Mouse (Mus musculus): ENCODE results near the gene Acsl3.

The Acsl3 gene

DNA sequence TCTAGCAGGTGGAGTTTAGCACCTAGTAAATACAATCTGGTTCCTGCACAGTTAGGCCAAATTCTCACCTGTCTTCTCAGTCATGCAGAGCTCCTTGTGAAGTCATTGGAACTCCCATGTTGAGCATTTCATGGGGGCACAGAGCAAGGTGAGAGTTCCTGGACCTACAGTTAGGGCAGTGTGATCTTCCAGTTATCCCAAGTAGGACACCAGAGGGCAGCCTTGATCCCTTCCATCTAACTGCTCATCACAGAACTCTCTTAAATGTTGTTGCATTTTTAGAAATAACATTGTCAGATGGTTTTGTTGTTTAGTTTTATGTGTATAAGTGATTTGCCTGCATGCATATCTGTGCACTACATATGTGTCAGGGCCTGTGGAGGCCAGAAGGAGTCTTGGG, 29.2 kb downstream of the Acsl3 start:
- no peak for DNase-seq (ENCODE audit: inconsistent ontology term)

GRCm38 (mm10) chr1:78688149-78688548, 30.5 kb downstream of the Acsl3 start:
- no peak for DNase-seq (ENCODE audit: inconsistent ontology term)

- no peak for DNase-seq (ENCODE audit: inconsistent ontology term)
Measured at GRCm38 (mm10) chr1:78694503-78695258, 37.1 kb downstream of the Acsl3 start.

- DNase-seq (ENCODE audit: inconsistent ontology term), result no peak
Measured at GRCm38 (mm10) chr1:78696305-78696704, 38.7 kb downstream of the Acsl3 start.

GRCm38 (mm10) chr1:78696903-78697302, 39.3 kb downstream of the Acsl3 start:
- DNase-seq (ENCODE audit: inconsistent ontology term), result no peak

GRCm38 (mm10) chr1:78698138-78698537, 40.5 kb downstream of the Acsl3 start:
- DNase-seq (ENCODE audit: inconsistent ontology term), result no peak

- DNase-seq (ENCODE audit: inconsistent ontology term), result peak; percentile 52
Measured at GRCm38 (mm10) chr1:78701740-78702139, 44.1 kb downstream of the Acsl3 start.

DNA sequence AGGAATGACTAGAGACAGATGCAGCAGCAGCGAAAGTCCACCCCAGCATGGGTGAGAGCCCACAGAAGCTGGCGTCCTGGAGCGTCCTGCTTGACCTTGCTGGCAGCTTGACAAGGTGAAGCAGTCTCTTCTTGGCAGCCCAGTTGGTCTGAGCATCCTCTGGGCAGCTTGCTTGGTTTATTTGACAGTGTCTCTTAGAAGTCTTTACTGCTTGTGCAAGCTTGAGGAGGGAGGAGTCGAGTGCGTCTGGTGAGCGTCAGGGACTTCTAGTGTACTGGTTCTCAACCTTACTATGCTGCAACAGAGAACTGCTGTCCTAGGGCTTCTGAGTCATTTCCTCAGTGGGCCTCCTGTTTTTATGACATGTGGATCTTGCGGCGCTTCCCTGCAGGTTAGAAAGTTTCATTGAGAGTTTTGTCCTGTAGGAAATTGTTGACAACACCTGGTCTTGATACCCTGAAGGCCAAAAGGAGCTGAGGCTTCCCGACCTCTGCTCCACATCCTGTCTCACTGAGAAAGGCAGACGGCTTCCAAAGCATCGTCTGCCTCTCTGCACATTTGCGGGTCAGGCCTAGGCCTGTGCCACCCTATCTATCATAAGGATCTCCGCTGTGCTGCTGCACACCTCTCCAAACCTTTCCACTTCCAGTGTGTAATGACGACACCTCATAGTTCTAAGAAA, 44.8 kb downstream of the Acsl3 start:
- no peak for DNase-seq (ENCODE audit: inconsistent ontology term)

GRCm38 (mm10) chr1:78702964-78703285, 45.3 kb downstream of the Acsl3 start:
- no peak for DNase-seq (ENCODE audit: inconsistent ontology term)

- no peak for DNase-seq (ENCODE audit: inconsistent ontology term)
Measured at GRCm38 (mm10) chr1:78706338-78706737, 48.7 kb downstream of the Acsl3 start.

DNA sequence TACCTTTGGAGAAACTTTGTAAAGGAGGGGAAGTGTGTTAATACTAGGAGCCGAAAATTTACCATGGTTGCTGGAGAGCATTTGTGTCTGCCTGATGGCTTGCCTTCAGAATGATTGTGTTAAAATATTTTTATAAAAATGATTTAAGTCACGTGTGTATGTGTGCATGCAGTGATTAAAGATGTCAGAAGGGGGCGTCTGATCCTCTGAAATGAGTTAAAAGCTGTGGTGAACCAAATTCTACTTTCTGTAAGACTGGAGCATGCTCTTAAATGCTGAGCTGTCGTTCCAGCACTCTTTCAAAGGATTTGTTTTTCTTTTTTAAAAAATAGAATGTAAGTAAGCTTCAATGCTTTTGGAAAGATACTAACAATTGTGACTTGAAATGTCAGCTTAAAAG, 49.7 kb downstream of the Acsl3 start:
- DNase-seq (ENCODE audit: inconsistent ontology term), result no peak

DNA sequence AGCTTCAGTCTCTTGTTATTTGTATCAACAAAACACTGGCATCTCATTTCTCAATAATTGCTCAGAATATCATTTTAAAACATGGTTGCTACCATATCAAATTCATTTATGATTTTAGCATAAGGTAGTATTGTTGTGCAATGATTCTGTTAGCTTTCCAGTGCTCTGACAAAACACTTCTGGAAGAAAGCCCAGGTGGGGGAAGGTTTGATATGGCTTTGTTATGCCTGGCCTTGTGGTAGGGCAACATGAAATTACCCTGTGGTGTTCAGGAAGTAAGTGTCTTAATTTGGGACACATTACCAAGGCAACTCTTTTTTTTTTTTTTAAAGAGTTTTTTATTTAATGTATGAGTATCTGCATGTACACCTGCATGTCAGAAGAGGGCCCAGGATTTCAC, 52.4 kb downstream of the Acsl3 start:
- DNase-seq (ENCODE audit: inconsistent ontology term), result no peak

DNA sequence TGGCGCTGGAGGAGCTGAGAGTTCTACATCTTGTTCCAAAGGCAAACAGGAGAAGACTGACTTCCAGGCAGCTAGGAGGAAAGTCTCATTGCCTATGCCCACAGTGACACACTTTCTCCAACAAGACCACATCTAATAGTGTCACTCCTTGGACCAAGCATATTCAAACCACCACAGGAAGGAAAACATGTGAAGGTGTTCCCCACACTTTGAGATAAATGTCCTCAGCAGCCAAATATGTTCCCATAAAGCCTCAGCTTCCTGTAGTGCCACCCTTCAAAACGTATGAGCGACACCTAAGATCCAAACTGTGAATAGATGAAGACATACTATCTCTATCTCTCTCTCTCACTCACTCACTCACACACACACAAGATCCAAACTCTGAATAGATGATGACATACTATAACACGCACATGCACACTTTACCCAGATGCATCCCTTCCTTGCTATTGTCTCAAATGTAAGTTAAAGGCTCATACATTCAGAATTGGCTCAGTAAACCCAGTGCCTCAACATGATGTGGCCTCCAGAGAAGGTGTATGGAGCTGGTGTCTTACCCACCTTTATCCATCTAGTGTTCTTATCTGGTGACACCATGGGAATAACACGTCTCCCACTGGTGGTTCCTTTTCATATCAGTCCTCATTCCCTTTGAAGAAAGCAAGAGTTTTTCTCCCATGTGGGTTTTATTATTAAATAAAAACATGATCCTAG, 53.1 kb downstream of the Acsl3 start:
- no peak for DNase-seq (ENCODE audit: inconsistent ontology term)

- peak; percentile 75 for DNase-seq (ENCODE audit: inconsistent ontology term)
Measured at GRCm38 (mm10) chr1:78724458-78725190, 67.0 kb downstream of the Acsl3 start.

DNA sequence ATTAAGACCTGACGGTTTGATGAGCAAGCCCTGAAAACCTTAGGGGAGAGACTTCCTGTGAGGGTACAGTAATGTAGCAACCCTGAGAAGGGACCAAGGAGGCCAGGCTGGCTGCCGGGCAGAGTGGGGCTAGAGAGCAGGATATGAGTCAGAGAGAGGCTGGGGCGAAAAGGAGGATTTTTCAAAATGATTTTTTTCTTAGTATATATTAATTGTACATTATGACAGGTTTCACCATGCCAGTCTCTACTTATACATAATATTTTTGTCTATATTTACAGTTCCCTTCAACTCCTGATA, 67.5 kb downstream of the Acsl3 start:
- DNase-seq (ENCODE audit: inconsistent ontology term), result peak; percentile 20

DNA sequence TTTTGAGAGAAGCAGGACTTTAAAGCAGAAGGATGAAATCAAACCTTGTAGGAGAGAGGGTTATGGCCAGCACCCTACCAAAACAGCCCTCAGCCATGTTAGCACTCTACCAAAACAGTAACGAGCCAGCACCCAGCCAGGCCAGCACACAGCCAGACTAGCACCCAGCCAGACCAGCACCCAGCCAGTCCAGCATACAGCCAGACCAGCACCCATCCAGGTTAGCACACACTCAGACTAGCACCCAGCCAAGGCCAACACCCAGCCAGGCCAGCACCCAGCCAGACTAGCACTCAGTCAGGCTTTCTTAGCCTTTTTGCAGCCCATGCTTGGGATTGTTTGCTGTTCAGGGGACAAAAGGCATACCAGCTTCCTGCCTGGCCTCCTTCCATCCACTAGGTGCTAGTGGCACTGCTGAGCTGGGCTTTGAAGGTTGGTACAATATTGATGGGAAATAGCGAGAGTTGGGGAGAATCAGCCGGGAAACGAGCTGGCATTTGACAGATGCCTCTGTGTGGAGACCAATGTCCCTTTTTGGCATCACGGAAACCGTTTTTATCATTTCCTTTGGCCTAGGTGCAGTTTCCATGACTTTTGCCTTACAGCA, 68.1 kb downstream of the Acsl3 start:
- DNase-seq (ENCODE audit: inconsistent ontology term), result peak; percentile 26

DNA sequence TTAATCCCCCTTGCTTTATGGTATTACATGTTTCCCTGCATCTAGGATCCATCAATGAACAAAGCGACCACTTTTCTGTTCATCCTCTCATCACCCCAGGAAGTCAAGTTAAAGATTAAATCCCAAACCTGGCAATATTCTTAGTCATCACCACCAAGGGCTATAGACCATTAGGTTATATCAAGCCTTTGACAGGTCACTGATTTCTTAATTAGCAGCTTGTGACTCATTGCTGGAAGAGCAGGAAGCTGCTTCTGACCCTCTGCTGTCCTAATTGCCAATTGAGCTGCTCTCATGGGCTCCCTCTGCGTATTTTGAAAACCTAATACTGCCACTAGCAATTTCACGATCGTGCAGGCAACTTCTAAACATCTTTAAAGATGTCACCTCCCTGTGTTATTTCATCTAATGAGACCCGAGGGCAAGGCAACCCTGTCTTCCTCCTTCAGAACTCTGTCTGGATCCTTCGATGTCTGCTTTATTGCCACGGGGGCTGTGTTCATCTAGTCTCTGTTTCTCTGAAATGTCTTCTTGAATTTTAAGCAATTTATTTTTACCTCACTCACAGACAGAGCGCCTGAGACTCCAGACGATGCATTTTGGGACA, 72.6 kb downstream of the Acsl3 start:
- DNase-seq (ENCODE audit: inconsistent ontology term), result peak; percentile 64

- no peak for DNase-seq (ENCODE audit: inconsistent ontology term)
Measured at GRCm38 (mm10) chr1:78732290-78732689, 74.7 kb downstream of the Acsl3 start.

GRCm38 (mm10) chr1:78734261-78735000, 76.8 kb downstream of the Acsl3 start:
- no peak for DNase-seq (ENCODE audit: inconsistent ontology term)

GRCm38 (mm10) chr1:78737646-78738045, 80.0 kb downstream of the Acsl3 start:
- DNase-seq (ENCODE audit: inconsistent ontology term), result no peak

DNA sequence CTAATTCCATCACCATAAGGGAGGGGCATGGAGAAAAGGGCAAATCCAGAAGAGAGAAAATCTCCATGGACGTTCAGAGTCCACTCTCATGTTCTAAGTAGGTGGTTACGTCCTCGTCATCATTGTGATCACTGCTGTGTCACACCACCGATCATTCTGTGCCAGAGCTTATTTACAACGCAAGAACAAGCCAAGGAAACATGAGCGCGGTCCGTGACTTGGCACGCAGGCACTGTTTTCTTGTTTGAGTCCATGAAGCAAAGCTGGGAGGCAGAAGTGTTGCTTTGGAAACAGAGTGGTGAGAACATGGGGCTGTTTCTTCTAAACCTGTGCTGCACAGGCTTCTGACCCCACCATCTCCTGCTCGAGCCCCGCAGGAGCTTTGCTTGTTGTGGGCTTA, 83.1 kb downstream of the Acsl3 start:
- no peak for DNase-seq (ENCODE audit: inconsistent ontology term)

Data from Muller cell, postnatal 12 days (primary cell).